Mouse (Mus musculus) CD4-positive, CD25-positive, alpha-beta regulatory T cell, adult 2 months (primary cell): Measurements from ENCODE around the gene Nprl3.
A peak's percentile ranks its signal among the peaks of the same experiment; 100 is the strongest.

Experiments used
- DNase-seq: peaks from one replicate; pipeline ENCODE4 v3.0.0-alpha.2; 2012; ENCODE audit warnings: low read depth, low spot score

Nprl3 gene

DNA sequence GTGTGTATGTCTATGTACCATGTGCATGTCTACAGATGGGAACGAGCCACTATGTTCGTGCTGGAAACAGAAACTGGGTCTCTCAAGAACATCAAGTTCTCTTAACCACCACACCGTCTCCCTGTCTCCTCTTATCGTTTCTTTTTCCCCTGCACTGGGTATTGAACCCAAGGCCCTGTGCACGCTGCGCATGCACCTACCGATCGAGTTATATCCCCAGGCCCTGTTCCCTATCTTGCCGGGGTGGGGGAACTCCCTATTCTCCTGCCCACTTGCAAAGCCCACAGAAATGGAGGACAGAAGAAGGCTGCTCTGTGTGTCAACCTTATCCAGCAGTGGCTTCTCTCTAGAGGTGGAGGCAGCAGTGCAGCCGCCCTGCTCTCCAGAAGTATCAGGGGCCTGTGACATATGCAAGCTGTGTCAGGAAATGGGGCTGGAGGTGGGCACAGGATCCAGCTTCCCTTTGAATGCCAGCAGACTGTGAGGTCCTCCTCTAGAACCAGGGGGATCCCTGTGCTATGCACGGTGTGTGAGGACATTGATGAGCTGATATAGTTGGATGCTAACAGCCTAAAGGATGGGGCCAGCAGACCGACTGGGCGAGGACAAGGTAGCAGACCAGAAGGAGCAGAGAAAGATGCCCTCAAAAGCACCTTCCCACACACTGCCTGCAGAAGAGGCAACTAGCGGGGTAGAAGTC is 69.1 kb downstream of the Nprl3 start:
- DNase-seq = no peak

DNA sequence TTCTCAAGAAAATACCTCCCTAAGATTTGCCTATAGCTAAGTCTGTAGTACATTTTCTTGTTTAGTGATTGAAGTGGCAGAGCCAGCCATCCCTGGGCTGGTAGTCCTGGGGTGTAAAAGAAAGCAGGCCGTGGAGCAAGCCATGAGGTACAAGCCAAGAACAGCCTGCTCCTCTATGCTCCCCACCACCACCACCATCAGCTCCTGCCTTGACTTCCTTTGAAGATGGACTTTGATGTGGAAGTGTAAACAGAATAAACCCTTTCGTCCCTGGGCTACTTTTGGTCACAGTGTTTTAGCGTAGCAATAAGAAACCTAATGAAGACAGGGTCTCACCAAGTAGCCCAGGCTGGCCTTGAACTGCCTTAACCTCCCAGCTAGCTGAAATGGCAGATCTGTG is 69.7 kb downstream of the Nprl3 start:
- DNase-seq = no peak

DNA sequence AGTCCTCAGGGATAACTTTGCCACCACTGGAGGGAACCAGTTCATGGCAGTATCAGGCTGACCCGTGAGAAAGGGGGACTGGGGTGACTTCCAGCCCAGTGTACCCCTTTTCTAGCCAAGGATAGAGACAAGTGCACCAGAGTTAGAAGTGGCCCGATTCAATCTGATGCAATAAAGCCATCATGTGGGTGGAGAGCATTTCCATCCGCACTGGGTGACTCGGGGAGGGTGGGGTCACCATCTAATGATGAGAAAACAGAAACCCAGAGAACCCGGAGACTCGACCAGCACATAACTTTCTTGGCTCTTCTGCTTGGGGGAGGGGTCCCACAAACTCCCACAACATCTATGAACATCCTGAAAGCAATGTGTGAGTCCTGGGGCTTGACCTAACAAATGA is 70.8 kb downstream of the Nprl3 start:
- DNase-seq = no peak

DNA sequence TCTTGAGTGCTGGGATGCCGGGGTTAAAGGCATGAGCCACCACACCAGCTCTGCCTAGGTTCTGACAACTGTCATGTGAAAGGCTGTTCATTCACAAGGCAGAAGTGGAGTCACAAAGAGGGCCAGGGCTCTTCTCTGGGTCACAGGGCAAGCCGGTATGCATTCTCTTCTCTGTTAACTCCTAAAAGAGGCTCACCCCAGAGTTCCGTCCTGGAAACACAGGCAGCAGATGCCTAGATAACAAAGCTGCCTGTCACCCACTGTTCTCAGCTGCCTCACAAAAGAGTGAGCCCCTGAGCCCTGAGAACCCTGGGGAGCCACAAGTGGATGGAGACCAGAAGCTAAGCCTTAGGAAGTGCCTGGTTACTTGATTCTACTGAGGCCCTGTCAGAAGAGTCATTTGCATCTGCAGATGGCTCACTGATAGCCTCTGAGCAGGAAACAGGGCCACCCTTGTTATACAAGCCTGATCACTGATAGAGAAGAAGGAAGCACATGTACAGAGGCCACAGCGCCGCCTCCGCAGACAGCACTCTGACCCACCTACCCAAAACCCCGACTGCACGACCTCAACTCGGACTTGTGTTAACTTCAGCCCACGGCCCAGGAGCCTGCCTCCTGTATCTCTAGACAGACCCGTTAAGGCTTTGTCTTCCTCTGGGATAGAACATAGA is 71.5 kb downstream of the Nprl3 start:
- peak; percentile 64 for DNase-seq

DNA sequence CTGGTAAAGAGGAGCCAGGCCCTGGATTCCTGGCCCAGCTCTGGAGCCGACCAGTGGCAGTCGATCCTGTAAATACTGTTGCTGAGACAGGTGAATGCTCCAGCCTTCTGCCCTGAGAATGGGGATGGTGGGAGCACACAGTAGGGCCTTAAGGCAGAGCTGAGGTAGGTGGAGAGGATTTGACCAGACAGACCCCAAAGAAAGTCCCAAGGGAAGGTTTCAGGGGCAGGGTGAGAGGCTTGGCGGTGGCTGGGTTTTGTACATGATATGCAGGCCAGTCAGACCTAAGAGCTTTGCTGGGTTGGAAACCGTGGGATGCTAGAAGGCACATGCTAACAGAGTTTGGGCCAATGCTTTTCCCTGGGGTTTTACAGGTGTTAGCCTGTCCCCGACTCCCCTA is 72.9 kb downstream of the Nprl3 start:
- DNase-seq = no peak

DNA sequence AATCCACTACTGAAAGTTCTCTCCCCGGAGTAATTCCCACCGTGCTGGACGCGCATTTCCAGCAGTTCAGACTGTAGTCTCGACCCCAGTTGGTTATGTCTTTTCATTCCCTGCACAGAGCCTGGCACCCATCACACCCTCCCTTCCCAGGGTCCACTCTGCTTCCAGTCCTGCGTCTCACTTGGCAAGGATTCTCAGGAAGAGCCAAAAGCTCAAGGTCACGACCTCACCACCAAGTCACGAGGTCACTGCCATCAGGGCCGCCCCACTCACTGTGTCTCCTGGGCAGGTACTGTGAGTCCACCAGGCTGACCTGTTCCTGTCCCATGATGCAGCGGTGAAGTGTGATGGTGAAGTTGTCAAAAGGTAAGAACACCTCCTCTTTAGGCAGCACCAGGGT is 73.4 kb downstream of the Nprl3 start:
- no peak for DNase-seq

DNA sequence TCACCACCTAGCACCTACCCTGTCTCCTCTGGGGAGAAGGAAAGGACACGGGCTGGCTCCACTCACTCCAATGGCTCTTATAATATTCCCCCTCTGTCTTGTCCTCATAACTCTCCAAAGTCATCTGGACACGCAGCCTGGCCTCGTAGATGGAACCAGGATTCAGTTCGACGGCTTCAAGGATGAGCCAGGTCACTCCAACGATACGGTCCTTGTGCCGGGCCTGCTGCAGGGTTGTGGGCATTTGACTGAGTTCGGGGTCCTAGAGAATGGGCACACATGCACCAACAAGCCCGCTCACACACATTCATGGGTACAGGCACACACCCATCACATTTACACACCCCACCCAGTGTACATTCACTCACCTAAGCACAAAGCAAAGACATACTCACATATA is 74.4 kb downstream of the Nprl3 start:
- DNase-seq = no peak

DNA sequence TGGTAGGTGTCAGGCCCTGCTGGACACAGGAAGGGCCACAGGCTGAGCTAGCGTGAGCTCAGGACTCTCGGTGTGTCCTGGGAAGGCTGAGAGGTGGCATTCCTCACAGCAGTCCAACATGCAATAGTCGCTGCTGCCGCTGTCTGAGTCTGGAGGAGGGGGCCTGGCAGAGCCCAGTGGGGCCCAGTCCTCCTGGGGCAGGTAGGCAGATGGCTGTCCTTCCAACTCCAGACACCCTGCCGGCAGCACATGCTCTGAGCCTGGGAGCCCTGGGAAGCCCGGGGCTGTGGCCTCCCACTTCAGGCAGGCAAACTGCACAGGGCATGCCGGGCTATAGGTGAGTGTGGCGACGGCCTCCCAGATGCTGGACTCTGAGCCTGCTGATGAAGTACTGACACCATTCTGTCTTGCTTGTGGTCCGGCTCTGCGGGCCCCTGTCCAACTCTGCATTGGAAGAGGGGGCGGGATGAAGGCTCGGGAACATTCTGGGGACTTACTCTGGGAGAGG is 76.8 kb downstream of the Nprl3 start:
- DNase-seq = no peak

DNA sequence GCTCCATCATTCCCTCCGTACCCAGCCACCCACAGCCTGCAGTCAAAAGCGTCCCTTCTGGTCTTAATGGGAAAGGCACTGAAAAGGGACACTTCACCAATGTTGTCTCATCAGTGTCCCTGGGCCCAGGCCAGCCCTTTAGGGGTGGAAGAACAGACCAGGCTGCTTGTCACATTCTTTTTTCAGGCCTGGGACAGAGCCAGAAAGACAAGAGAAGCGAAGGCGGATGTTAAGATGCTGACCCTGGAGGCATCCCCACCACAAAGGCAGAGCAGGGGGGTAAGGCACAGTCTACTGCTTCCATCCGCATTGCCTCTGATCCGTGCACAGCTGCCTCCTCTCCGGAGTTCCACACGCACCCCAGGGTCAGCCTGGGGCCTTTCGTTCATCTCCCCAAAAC is 77.4 kb downstream of the Nprl3 start:
- DNase-seq = no peak

DNA sequence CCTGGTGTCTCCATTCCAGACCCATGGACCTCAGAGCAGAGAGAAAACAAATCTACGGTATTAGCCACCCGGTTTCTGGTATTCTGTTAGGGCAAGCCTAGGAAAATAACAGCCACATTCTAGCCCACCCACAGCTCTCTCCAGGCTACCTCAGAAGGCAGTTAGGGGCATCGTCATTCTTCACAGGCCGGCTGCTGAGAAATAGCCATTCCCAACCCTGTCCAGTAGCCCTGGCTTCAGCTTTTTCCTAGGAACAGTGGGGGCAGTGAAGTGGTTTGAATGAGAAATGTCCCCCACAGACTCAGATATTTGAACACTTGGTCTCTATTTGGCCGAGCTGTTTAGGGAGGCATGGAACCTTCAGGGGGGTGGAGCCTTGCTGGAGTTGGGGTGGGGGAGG is 78.1 kb downstream of the Nprl3 start:
- no peak for DNase-seq

DNA sequence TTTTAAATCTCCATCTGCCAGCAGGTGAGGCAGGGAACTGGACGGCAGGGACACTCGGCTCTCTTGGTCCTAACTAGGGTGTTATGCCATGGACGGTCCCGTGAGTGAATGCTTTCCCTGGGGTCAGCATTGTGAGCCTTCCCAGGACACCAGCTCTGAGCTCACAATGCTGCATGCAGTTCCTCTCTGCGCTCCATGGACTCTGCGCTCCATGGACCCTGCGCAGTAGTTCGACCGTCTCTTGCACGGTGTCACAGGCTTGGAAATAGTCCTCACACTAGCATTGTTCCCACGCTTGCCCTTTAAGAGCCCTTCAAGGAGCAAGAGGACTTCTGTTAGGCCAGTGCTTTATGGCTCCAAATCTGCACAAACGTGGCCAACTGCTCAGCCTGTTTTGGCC is 78.6 kb downstream of the Nprl3 start:
- no peak for DNase-seq

DNA sequence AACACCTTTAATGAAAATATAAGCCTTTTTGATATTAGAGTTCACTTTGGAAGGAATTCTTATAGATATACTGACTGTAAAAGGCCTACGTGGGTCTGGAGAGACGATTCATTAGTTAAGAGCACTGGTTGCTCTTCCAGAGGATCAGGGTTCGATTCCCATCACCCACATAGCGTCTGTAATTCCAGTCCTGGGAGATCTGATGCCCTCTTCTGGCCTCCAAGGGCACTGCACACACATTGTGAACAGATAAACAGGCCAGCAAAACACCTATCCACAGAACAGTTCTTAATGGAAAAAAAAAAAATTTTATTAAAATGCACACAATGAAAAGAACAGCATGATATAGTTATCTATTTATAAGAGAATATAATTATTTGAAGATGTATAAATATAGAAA is 80.3 kb downstream of the Nprl3 start:
- no peak for DNase-seq

DNA sequence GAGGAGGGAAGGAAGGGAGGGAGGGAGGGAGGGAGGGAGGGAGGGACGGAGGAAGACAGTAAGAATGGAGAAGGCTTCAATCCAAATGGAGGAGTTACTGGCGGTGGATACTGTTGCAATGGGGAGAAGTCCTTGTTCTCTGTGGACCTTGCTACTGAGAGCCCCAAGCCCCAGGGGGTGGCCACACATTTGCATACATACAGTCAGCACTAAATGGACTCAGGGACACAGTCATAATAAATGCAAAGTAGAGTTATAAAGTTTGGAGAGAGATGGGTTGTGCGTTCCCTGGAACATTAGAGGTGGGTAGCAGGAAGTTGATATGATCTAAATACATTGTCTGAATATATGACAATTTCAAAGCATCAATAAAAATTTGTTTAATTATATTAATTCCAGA is 81.5 kb downstream of the Nprl3 start:
- no peak for DNase-seq

DNA sequence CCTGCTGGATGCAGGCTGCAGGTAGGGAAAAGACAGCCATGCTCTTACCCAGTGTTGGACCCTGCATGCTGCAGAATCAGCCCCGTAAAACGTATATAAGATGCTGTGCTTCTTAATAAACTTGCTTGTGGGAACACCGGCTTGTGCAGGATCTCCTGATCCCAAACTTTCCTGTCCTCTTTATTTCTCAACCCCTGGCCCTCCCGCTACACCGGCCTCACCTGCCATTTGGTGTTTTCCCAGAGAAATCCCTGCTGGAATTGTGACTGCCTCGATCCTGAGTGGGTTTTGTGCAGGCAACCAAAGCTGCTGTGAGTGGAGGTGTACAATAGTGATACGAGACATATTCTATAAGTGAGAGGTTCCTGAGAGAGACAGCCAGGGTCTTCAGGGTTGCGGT is 83.0 kb downstream of the Nprl3 start:
- no peak for DNase-seq

DNA sequence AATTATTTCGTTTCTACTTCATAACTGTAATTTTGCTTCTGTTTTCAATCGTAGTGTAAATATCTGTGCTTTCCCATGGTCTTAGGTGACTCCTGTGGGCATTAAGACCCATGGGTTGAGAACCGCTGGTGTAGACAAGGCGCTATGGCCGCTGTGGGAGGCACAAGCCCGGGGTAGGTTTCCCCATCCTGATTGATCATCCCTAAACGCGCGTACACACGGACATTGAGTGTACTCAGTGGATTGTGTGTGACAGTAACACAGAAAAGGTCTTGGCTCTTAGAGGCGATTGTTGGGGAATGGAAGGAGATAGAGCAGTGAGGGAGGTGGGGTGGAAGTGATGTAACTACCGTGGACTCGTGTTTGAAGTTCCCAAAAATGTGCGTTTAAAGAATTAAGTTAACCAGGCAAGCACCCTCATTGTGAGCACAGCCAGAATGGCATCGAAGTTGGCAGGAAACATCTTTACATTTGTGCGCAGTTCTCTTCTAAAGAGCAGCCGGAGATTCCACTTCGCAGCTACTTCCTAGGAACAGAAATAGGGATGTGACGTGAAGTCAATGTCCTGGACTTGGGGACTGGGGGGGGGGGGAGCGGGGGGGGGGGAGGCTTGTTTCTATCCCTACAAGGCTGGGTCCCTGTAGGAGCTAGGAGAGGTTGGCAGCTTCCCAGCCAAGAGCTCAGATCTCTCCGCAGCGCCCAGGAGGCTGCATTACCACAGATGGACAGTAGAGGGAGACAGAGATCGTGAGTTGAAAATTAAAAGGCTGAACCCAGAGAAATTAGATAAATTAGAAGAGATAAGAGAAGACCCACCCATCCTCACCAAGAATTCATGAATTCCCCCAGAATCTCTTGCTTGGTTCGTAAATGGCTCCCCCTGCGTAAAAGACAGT is 85.3 kb downstream of the Nprl3 start:
- DNase-seq = peak; percentile 82

DNA sequence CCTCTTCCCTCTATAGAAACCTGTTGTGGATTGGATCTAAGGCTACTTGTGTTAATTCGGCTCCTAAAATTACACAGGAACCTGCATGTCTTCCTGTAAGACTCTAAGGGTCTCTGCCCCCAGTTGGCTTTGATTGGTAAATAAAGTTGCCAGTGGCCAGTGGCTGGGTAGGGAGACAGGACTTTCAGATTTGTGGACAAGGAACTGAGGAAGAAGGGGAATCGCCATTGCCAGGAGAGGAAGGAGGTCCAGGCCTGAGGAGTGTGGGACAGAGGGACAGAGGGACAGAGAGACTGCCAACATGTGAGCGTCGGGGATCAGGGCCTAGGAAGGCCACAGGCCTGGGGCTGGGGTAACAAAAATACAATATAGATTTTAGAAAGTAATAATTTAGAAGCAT is 86.3 kb downstream of the Nprl3 start:
- no peak for DNase-seq

DNA sequence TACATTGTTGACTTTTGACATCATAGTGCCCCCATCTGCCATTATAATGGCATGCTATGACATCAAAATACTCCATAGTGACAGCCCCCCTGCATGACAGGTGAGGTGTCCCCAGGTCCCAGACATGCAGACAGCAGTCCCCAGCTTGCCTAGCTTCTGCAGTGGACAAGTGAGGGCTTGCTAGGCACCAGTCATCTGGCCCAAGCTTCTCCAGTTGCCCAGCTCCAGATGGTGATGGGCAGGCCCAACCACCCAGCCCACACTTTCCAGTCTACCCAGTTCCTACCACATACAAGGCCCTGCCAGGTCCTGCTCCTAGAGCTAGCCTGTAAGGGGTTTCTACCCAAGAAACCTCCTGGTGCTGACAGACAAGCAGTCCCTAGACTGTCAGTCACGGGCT is 89.0 kb downstream of the Nprl3 start:
- no peak for DNase-seq
